Mouse (Mus musculus): ENCODE data around the gene Metrnl.

DNA sequence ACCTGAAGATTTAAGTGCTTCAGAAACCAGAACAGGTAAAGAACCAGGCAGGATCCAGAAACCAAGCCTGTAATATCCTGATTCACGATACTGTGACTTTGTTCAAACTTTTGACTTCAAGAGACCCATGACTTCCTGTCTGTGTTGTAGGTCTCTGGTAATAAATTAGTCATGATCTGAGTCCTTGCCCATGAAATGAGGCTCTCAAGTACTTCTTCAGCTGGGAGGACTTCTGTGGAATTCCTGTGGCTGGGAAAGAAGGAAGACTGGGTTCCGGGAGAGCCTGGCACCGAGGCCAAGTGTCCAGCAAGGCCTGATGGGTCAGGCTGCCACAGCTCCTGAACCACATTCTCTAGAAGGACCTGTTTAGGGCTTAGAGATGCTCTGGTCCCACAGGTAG lies 19.4 kb downstream of the Metrnl start:
- no peak for TF ChIP-seq CTCF (IDR thresholded peaks at IDR 0.05)
- no peak for TF ChIP-seq POLR2A (IDR thresholded peaks at IDR 0.05; ENCODE audit: insufficient read depth, low read depth, low read length)
- no peak for TF ChIP-seq EP300 (IDR thresholded peaks at IDR 0.05; ENCODE audit: insufficient read depth, low read depth, low read length)
